Mouse (Mus musculus): ENCODE measurements at regions not wholly inside any gene's neighbourhood (a gene's known extent, or its start where the extent isn't known, plus 50 kb on each side); places are given as distances from the start of the nearest gene placed in this dataset.

GRCm38 (mm10) chr16:74504426-74504825 lies 92.8 kb upstream of the Robo2 start:
- H3K9me3 ChIP-seq (ENCODE audit: control insufficient read depth, low read length) = no peaks in the 10 kb centered on the region
- H3K4me1 ChIP-seq (ENCODE audit: control insufficient read depth, insufficient read depth, low read length) = 0 out of 2 replicates have a peak, but pooled peaks cover 3% of the 10 kb centered on the region
- DNase-seq (ENCODE audit: low spot score) (no peak), ATAC-seq (ENCODE audit: insufficient number of reproducible peaks, low FRiP score, low TSS enrichment, low read depth) (no peak)
- H3K9ac ChIP-seq (ENCODE audit: low read length) = no peak overlapping the region
- WGBS = 61% methylated on average over 5 of the region's 5 CpGs
- H3K4me2 ChIP-seq (ENCODE audit: low read depth, severe bottlenecking) = no peak overlapping the region
- H3K27me3 ChIP-seq (ENCODE audit: control insufficient read depth, insufficient read depth, low read length) = no peaks in the 10 kb centered on the region
- H3K4me3 ChIP-seq (ENCODE audit: low read depth, low read length) = no peak overlapping the region
- no peak overlapping the region for H3K27ac ChIP-seq (replicated peaks; ENCODE audit: low read depth, low read length)
- no peaks in the 10 kb centered on the region for H3K36me3 ChIP-seq (ENCODE audit: control insufficient read depth, insufficient read depth, low read length)

- no peak overlapping the region for H3K27ac ChIP-seq (replicated peaks; ENCODE audit: low read depth, low read length)
- no peak overlapping the region for H3K9ac ChIP-seq (ENCODE audit: low read length)
- H3K36me3 ChIP-seq (ENCODE audit: control insufficient read depth, insufficient read depth, low read length) = no peaks in the 10 kb centered on the region
- no peaks in the 10 kb centered on the region for H3K27me3 ChIP-seq (ENCODE audit: control insufficient read depth, insufficient read depth, low read length)
- no peaks in the 10 kb centered on the region for H3K9me3 ChIP-seq (ENCODE audit: control insufficient read depth, low read length)
- ATAC-seq (ENCODE audit: insufficient number of reproducible peaks, low FRiP score, low TSS enrichment, low read depth) (no peak), DNase-seq (ENCODE audit: low spot score) (no peak)
- H3K4me1 ChIP-seq (ENCODE audit: control insufficient read depth, insufficient read depth, low read length) = 0 out of 2 replicates have a peak, but pooled peaks cover 3% of the 10 kb centered on the region
- H3K4me2 ChIP-seq (ENCODE audit: low read depth, severe bottlenecking) = no peak overlapping the region
- 90% methylated on average over 3 of the region's 3 CpGs for WGBS
- H3K4me3 ChIP-seq (ENCODE audit: low read depth, low read length) = no peak overlapping the region
Observed at GRCm38 (mm10) chr16:74500687-74501086, 89.1 kb upstream of the Robo2 start.

GRCm38 (mm10) chr16:74467745-74468420 lies 56.3 kb upstream of the Robo2 start:
- H3K4me2 ChIP-seq (ENCODE audit: low read depth, severe bottlenecking) = no peak overlapping the region
- H3K9ac ChIP-seq (ENCODE audit: low read length) = no peak overlapping the region
- WGBS = 61% methylated on average over 6 of the region's 6 CpGs
- no peaks in the 10 kb centered on the region for H3K27me3 ChIP-seq (ENCODE audit: control insufficient read depth, insufficient read depth, low read length)
- ATAC-seq (ENCODE audit: insufficient number of reproducible peaks, low FRiP score, low TSS enrichment, low read depth) (no peak), DNase-seq (ENCODE audit: low spot score) (no peak)
- no peaks in the 10 kb centered on the region for H3K4me1 ChIP-seq (ENCODE audit: control insufficient read depth, insufficient read depth, low read length)
- no peak overlapping the region for H3K4me3 ChIP-seq (ENCODE audit: low read depth, low read length)
- no peak overlapping the region for H3K27ac ChIP-seq (replicated peaks; ENCODE audit: low read depth, low read length)
- no peaks in the 10 kb centered on the region for H3K36me3 ChIP-seq (ENCODE audit: control insufficient read depth, insufficient read depth, low read length)
- H3K9me3 ChIP-seq (ENCODE audit: control insufficient read depth, low read length) = no peaks in the 10 kb centered on the region

- no peak for DNase-seq (ENCODE audit: low spot score)
- H3K9ac ChIP-seq (ENCODE audit: low read length) = no peak overlapping the region
- no peak for ATAC-seq (ENCODE audit: insufficient number of reproducible peaks, low FRiP score, low TSS enrichment, low read depth)
- 85% methylated on average over 7 of the region's 7 CpGs for WGBS
- no peaks in the 10 kb centered on the region for H3K4me1 ChIP-seq (ENCODE audit: control insufficient read depth, insufficient read depth, low read length)
- H3K36me3 ChIP-seq (ENCODE audit: control insufficient read depth, insufficient read depth, low read length) = no peaks in the 10 kb centered on the region
- H3K9me3 ChIP-seq (ENCODE audit: control insufficient read depth, low read length) = no peaks in the 10 kb centered on the region
- H3K4me3 ChIP-seq (ENCODE audit: low read depth, low read length) = no peak overlapping the region
- no peaks in the 10 kb centered on the region for H3K27me3 ChIP-seq (ENCODE audit: control insufficient read depth, insufficient read depth, low read length)
- no peak overlapping the region for H3K4me2 ChIP-seq (ENCODE audit: low read depth, severe bottlenecking)
- no peak overlapping the region for H3K27ac ChIP-seq (replicated peaks; ENCODE audit: low read depth, low read length)
Observed at GRCm38 (mm10) chr16:74467159-74467558, 55.5 kb upstream of the Robo2 start.

- Histone ChIP-seq H3K36me3 (ENCODE audit: control insufficient read depth, insufficient read depth, low read length) (no peaks in the 10 kb centered on the region), H3K4me3 (ENCODE audit: low read depth, low read length) (no peak overlapping the region), H3K4me1 (ENCODE audit: control insufficient read depth, insufficient read depth, low read length) (no peaks in the 10 kb centered on the region), H3K4me2 (ENCODE audit: low read depth, severe bottlenecking) (no peak overlapping the region), H3K9ac (ENCODE audit: low read length) (no peak overlapping the region), H3K27ac (replicated peaks; ENCODE audit: low read depth, low read length) (no peak overlapping the region), H3K9me3 (ENCODE audit: control insufficient read depth, low read length) (no peaks in the 10 kb centered on the region), H3K27me3 (ENCODE audit: control insufficient read depth, insufficient read depth, low read length) (no peaks in the 10 kb centered on the region)
- 23% methylated on average over 2 of the region's 2 CpGs for WGBS
- DNase-seq (ENCODE audit: low spot score) (no peak), ATAC-seq (ENCODE audit: insufficient number of reproducible peaks, low FRiP score, low TSS enrichment, low read depth) (no peak)
Observed at GRCm38 (mm10) chr16:74464835-74465234, 53.2 kb upstream of the Robo2 start.

GRCm38 (mm10) chr16:74464290-74464689 lies 52.7 kb upstream of the Robo2 start:
- no peak overlapping the region for H3K4me2 ChIP-seq (ENCODE audit: low read depth, severe bottlenecking)
- H3K36me3 ChIP-seq (ENCODE audit: control insufficient read depth, insufficient read depth, low read length) = no peaks in the 10 kb centered on the region
- ATAC-seq (ENCODE audit: insufficient number of reproducible peaks, low FRiP score, low TSS enrichment, low read depth) = no peak
- DNase-seq (ENCODE audit: low spot score) = no peak
- no peaks in the 10 kb centered on the region for H3K9me3 ChIP-seq (ENCODE audit: control insufficient read depth, low read length)
- H3K4me3 ChIP-seq (ENCODE audit: low read depth, low read length) = no peak overlapping the region
- H3K27me3 ChIP-seq (ENCODE audit: control insufficient read depth, insufficient read depth, low read length) = no peaks in the 10 kb centered on the region
- 31% methylated on average over 6 of the region's 6 CpGs for WGBS
- no peaks in the 10 kb centered on the region for H3K4me1 ChIP-seq (ENCODE audit: control insufficient read depth, insufficient read depth, low read length)
- no peak overlapping the region for H3K9ac ChIP-seq (ENCODE audit: low read length)
- no peak overlapping the region for H3K27ac ChIP-seq (replicated peaks; ENCODE audit: low read depth, low read length)

- no peak overlapping the region for H3K4me3 ChIP-seq (ENCODE audit: low read depth, low read length)
- H3K9me3 ChIP-seq (ENCODE audit: control insufficient read depth, low read length) = no peaks in the 10 kb centered on the region
- no peaks in the 10 kb centered on the region for H3K36me3 ChIP-seq (ENCODE audit: control insufficient read depth, insufficient read depth, low read length)
- no peak overlapping the region for H3K9ac ChIP-seq (ENCODE audit: low read length)
- WGBS = 90% methylated on average over 3 of the region's 3 CpGs
- no peak for ATAC-seq (ENCODE audit: insufficient number of reproducible peaks, low FRiP score, low TSS enrichment, low read depth)
- no peak for DNase-seq (ENCODE audit: low spot score)
- no peak overlapping the region for H3K27ac ChIP-seq (replicated peaks; ENCODE audit: low read depth, low read length)
- H3K4me2 ChIP-seq (ENCODE audit: low read depth, severe bottlenecking) = no peak overlapping the region
- H3K27me3 ChIP-seq (ENCODE audit: control insufficient read depth, insufficient read depth, low read length) = no peaks in the 10 kb centered on the region
- no peaks in the 10 kb centered on the region for H3K4me1 ChIP-seq (ENCODE audit: control insufficient read depth, insufficient read depth, low read length)
Observed at GRCm38 (mm10) chr16:74462436-74462835, 50.8 kb upstream of the Robo2 start.
